Comparison of ENCODE assay signal across 18 mouse cellular contexts in genomic region chr12:69867338-69867737, GRCm38 (mm10). TPM values are rescaled to one million over a fixed set of nuclear protein-coding genes. Genes with fewer than 3 reads are reported as not detected.
DNase-seq lines count a peak whose midpoint lies in the region; ATAC-seq lines count a peak whose summit lies in the region.
"Had no signal": no experiment of that assay in that cellular context is flagged by ENCODE, and none has a peak within 500 bp of the region (broad histone marks: within the 10 kb centered on the region; RNA-seq: fewer than 3 reads in every experiment).

No protein-coding gene starts in this region.

- H3K27ac ChIP-seq in hindbrain, embryonic 12.5 days: no peak overlapping the region
- H3K27ac ChIP-seq: embryonic facial prominence, embryonic 15.5 days; hindbrain, embryonic 14.5 days; liver, embryonic 14.5 days had no signal

- no peak overlapping the region for H3K9ac ChIP-seq in hindbrain, embryonic 12.5 days
- H3K9ac ChIP-seq: embryonic facial prominence, embryonic 15.5 days; hindbrain, embryonic 14.5 days; liver, embryonic 14.5 days had no signal

- H3K9me3 ChIP-seq in hindbrain, embryonic 12.5 days (replicated peaks): no peaks in the 10 kb centered on the region
- H3K9me3 ChIP-seq: embryonic facial prominence, embryonic 15.5 days had no signal

- H3K27me3 ChIP-seq in hindbrain, embryonic 12.5 days: no peaks in the 10 kb centered on the region
- H3K27me3 ChIP-seq: embryonic facial prominence, embryonic 15.5 days had no signal

- DNase-seq in naive thymus-derived CD4-positive, alpha-beta T cell, adult 2 months (ENCODE audit: low read depth): peak; percentile 53
- DNase-seq in thymus, postnatal 36 days: peak; percentile 35 to 62
- DNase-seq in left cerebral cortex, postnatal 14 days (ENCODE audit: low spot score in 2 of 2): no peak
- no peak for DNase-seq in spleen, adult 18-20 months
- DNase-seq: adrenal gland, postnatal 25 days; cerebellum, adult 9-10 months; gastrocnemius, postnatal 25 days; kidney, adult 8-10 months; kidney, postnatal 36 days; lung, postnatal 10 days; right cerebral cortex, postnatal 25 days had no signal

- H3K36me3 ChIP-seq in hindbrain, embryonic 12.5 days: peaks cover 13% of the 10 kb centered on the region; the same call in 1 of the 2 replicates

- intact Hi-C loops in left cerebral cortex, postnatal 14 days (cut with DNase I): no loop called here

- H3K4me3 ChIP-seq in hindbrain, embryonic 12.5 days: no peak overlapping the region
- H3K4me3 ChIP-seq: embryonic facial prominence, embryonic 15.5 days had no signal

- peak; percentile 44 for ATAC-seq in CD4-positive, CD25-positive, alpha-beta regulatory T cell, adult 4 months
- peak; percentile 23 to 42; a peak in 2 of 4 replicates for ATAC-seq in hematopoietic stem cell, adult 5-6 weeks (replicated peaks in 1 of 2; ENCODE audit: insufficient read depth in 1 of 2, low FRiP score in 2 of 2, low TSS enrichment in 1 of 2, low read depth in 1 of 2, poor library complexity in 2 of 2, severe bottlenecking in 2 of 2)
- no peak for ATAC-seq in hindbrain, embryonic 12.5 days (ENCODE audit: low FRiP score)

- no peaks in the 10 kb centered on the region for H3K4me1 ChIP-seq in hindbrain, embryonic 12.5 days

- 92% methylated on average over 5 of the region's 5 CpGs for WGBS in hindbrain, embryonic 12.5 days

- no peak overlapping the region for H3K4me2 ChIP-seq in hindbrain, embryonic 12.5 days (replicated peaks)
- H3K4me2 ChIP-seq: embryonic facial prominence, embryonic 15.5 days; hindbrain, embryonic 14.5 days; midbrain, embryonic 11.5 days had no signal

RNA-seq across cellular contexts. Expression of gene Atl1, which starts 25.1 kb away (rescaled TPM):
- 1 to 10 TPM in 1 of 2 experiments, under 1 TPM in 1; 0.31 to 1.2 TPM for polyA plus RNA-seq in CD4-positive, CD25-positive, alpha-beta regulatory T cell, adult 4 months (2017; shearing (Covaris generic))
- 2.1 and 4.8 TPM in 2 replicates for total RNA-seq in hematopoietic stem cell, adult 5-6 weeks (2017)
- 100 to 1,000 TPM; 251 to 254 TPM for total RNA-seq in left cerebral cortex, postnatal 14 days (2021)
- 71.5 and 77.7 TPM in 2 replicates for polyA plus RNA-seq in hindbrain, embryonic 12.5 days (2016; fragmentation: Nextera tagmentation; extraction: Ambion mirVana)

RNA-seq across cellular contexts. Expression of gene Map4k5, which starts 25.7 kb away (rescaled TPM):
- 1 to 10 TPM; 3.1 to 4.6 TPM for polyA plus RNA-seq in CD4-positive, CD25-positive, alpha-beta regulatory T cell, adult 4 months (2017; shearing (Covaris generic))
- total RNA-seq in hematopoietic stem cell, adult 5-6 weeks (2017): 47.3 and 49.8 TPM in 2 replicates
- 10 to 100 TPM; 40.4 to 43.6 TPM for total RNA-seq in left cerebral cortex, postnatal 14 days (2021)
- 42.9 and 44.7 TPM in 2 replicates for polyA plus RNA-seq in hindbrain, embryonic 12.5 days (2016; fragmentation: Nextera tagmentation; extraction: Ambion mirVana)

Comparison
In these comparisons a context has a peak if more than half of its experiments do, and no peak if none do; other contexts are left out.
1. DNase-seq: peak in naive thymus-derived CD4-positive, alpha-beta T cell, adult 2 months (single experiment) and thymus, postnatal 36 days (2 of 2); none in left cerebral cortex, postnatal 14 days (0 of 2) and spleen, adult 18-20 months (0 of 2).
2. RNA of gene Atl1, which starts 25.1 kb away (total RNA-seq): 251 to 254 TPM in left cerebral cortex, postnatal 14 days; 2.1 to 4.8 TPM in hematopoietic stem cell, adult 5-6 weeks; every median in the first group is over 10 times any median in the second.